Mouse (Mus musculus) bone marrow macrophage, adult 2 months (primary cell): Measurements from ENCODE around the gene Hmgb1. TPM values are rescaled to one million over a fixed set of nuclear protein-coding genes. Genes with fewer than 3 reads are reported as not detected.

Experiments used
- H3K27ac ChIP-seq: 2 replicates; pipeline ENCODE4 v1.5.1; 2012; ENCODE audit warnings: low read depth, low read length; ENCODE audit not compliant: insufficient read depth
- H3K4me1 ChIP-seq: 2 replicates; pipeline ENCODE4 v1.6.1; 2012; ENCODE audit warnings: low read length; ENCODE audit not compliant: control insufficient read depth, insufficient read depth
- H3K4me3 ChIP-seq: 2 replicates; pipeline ENCODE4 v1.5.1; 2012; ENCODE audit warnings: mild to moderate bottlenecking, low read length, moderate library complexity; ENCODE audit not compliant: insufficient read depth
- CTCF ChIP-seq: IDR thresholded peaks from 2 replicates; pipeline ENCODE4 v1.5.1; 2012; ENCODE audit warnings: low read depth, mild to moderate bottlenecking, low read length, moderate library complexity
- POLR2A ChIP-seq: IDR thresholded peaks from 2 replicates; pipeline ENCODE4 v1.6.1; 2012; ENCODE audit warnings: mild to moderate bottlenecking, low read depth, low read length, borderline replicate concordance
- polyA plus RNA-seq: library from polyadenylated mRNA; stranded (reverse); fragments of >200 nt; gene quantifications from 2 replicates; pipeline ENCODE4 v1.2.4, GENCODE M21; 2012; ENCODE audit not compliant: missing spikeins, insufficient read depth, insufficient read length

Hmgb1 gene
- polyA plus RNA-seq, 1 experiment, result 89.1 TPM

DNA sequence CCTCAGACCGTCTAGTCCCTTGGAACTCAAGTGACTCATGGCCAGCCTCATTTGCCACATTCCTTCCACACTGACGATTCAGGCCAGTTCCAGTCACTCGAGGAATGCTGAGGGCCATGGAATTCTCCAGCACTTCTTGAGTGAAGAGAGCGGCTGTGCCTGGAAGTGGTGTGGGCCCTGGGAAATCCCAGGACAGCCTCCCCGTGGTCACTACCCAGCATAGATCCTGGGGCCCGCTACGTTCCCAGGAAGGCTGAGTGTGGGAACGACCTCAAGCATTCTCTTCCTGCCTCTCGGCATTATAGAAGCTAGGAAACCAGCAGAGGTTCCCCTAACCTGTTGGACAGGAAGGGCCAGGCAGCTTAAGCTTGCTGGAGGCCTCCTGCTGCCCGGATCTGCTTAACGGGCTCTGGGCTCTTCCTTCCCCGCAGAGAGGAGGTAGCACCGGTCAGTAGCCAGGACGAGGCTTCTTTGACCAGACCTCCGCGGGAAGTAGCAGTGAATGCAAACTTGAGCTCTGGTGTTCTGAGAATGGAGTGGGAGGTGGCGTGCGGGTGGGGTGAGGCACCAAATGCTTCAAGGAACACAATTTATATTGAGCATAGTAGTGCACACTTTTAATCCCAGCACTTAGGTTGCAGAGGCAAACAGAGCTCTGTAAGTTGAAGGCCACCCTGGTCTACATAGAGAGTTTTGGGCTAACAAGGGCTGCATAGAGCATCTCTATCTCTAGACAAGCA is 105.1 kb downstream of the Hmgb1 start:
- Histone ChIP-seq H3K4me1 (no peaks in the 10 kb centered on the region), H3K4me3 (no peak overlapping the region), H3K27ac (no peak overlapping the region)
- TF ChIP-seq POLR2A (no peak), CTCF (no peak)

DNA sequence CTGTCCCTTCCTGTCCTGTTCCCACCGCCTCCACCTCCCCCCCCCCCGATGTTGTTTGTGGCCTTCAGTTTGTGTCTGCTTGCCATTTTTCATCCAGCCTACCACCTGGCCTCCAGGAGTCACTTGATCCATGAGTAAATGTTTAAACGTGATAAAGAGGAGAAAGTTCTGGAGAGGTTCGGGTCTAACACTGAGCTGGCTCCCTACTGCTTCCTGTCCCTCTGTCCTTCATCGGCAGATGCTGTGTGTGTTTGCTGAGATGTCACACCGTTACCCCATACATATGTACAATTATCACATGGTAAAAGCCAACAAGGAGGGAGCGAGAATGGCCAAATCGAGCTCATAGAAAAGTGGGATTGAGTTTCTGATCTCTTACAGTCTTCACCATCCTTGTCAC is 107.2 kb downstream of the Hmgb1 start:
- Histone ChIP-seq H3K27ac (no peak overlapping the region), H3K4me3 (no peak overlapping the region), H3K4me1 (no peaks in the 10 kb centered on the region)
- TF ChIP-seq POLR2A, result no peak
- TF ChIP-seq CTCF, result no peak

DNA sequence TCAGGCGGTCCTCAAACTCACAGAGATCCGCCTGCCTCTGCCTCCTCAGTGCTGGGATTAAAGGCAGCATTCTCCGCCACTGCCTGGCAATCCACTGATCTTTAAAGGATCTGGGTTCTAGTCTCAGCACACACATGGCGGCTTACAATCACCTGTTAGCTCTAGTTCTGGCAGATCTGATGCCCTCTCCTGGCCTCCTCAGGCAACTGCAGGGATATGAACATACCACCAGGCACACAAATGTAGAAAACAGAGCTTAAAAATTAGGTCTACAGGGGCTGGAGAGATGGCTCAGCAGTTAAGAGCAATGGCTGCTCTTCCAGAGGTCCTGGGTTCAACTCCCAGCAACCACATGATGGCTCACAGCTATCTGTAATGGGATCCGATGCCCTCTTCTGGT is 112.7 kb downstream of the Hmgb1 start:
- 0 out of 2 replicates have a peak, but pooled peaks cover 3% of the 10 kb centered on the region for H3K4me1 ChIP-seq
- TF ChIP-seq POLR2A, result no peak
- TF ChIP-seq CTCF, result 0 out of 2 replicates have a peak, but pooled peaks have one; percentile 18
- H3K27ac ChIP-seq, result no peak overlapping the region
- no peak overlapping the region for H3K4me3 ChIP-seq

DNA sequence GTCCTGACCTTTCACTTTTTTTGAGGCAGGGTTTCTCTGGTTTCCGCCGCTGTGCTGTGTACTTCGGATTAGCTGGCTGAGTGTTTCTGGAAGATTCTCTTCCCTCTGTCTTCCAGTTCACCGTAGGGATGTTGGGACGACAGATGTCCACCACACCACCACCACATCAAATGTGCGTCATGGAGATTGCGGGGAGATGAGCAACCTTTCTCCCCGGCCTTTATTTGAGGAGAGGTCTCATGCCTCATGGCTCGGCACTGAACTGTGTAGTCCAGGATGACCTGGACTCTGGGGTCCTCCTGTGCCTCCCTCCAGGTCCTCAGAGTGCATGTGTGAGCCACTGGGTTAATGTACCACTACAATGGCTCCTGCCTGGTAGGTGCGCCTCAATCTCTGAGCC is 115.5 kb downstream of the Hmgb1 start:
- Histone ChIP-seq H3K4me1 (0 out of 2 replicates have a peak, but pooled peaks cover 3% of the 10 kb centered on the region), H3K27ac (no peak overlapping the region), H3K4me3 (0 out of 2 replicates have a peak overlapping the region, but pooled peaks have one; percentile 45)
- TF ChIP-seq POLR2A, result no peak
- TF ChIP-seq CTCF, result no peak

DNA sequence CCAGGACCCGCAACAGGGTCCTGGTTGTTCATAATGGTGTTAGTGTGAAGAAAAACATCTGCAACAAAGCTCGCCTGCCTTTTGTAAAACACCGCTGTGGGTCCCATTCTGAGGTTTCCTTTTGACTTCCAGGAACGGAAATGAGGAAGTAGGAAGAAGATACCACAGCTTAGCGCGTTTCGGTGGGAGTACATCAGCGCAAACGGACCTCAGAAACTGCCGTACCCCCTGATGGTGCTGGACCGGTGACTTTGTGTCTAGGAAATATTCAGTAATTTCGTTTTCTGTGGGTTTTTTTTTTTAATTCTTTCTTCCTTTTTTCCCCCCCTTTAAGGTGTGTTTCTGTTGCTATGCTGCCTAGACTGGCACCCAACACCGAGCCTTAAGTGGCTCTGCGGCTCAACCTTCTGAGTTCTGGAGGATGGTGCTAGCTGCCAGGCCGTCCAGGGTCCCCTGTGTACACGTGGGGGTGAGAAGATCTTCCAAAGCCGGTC is 116.0 kb downstream of the Hmgb1 start:
- Histone ChIP-seq H3K4me1 (0 out of 2 replicates have a peak, but pooled peaks cover 3% of the 10 kb centered on the region), H3K27ac (no peak overlapping the region), H3K4me3 (peak overlapping the region; percentile 45)
- TF ChIP-seq POLR2A (no peak), CTCF (no peak)

DNA sequence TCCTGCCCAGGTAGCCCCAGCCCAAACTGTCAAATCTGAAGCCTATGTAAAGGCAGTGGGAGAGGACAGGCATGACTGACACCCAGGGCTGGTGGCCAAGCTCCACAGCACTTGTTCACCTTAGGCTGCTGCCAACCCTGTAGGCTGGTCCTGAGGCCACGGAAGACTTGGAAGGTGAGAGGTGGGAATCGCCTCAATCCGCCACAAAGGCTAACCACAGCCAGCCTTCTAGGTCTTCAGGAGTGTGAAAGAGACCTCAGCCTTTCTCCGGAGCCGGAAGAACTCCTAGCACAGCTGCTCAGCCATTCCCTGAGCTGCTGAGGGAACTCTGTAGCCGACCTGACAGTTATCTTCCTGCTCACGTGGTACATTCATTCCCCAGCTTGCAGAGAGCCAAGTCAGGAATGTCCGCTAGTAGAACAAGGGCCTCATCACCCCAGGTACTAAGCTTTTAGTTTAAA is 116.8 kb downstream of the Hmgb1 start:
- H3K4me3 ChIP-seq, result peak overlapping the region; percentile 45
- 0 out of 2 replicates have a peak, but pooled peaks cover 3% of the 10 kb centered on the region for H3K4me1 ChIP-seq
- TF ChIP-seq POLR2A, result no peak
- no peak for TF ChIP-seq CTCF
- H3K27ac ChIP-seq, result no peak overlapping the region

DNA sequence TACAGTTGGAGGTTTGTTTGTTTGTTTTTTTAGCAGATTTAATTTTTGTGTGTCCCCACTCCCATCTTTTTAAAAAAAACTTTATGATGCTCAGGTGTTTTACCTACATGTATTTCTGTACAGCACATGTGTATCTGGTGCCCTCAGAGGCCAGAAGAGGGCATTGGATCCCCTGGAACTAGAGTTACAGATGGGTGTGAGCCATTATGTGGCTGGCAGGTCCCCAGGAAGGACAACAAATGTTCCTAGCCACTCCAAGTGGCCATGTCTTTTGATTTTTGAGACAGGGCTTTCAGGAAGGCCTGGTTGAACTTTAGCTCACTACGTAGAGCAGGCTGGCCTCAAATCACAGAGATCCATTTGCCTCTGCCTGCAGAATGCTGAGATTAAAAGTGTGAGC is 121.5 kb downstream of the Hmgb1 start:
- Histone ChIP-seq H3K27ac (no peak overlapping the region), H3K4me3 (no peak overlapping the region), H3K4me1 (0 out of 2 replicates have a peak, but pooled peaks cover 1% of the 10 kb centered on the region)
- TF ChIP-seq CTCF (no peak), POLR2A (no peak)

DNA sequence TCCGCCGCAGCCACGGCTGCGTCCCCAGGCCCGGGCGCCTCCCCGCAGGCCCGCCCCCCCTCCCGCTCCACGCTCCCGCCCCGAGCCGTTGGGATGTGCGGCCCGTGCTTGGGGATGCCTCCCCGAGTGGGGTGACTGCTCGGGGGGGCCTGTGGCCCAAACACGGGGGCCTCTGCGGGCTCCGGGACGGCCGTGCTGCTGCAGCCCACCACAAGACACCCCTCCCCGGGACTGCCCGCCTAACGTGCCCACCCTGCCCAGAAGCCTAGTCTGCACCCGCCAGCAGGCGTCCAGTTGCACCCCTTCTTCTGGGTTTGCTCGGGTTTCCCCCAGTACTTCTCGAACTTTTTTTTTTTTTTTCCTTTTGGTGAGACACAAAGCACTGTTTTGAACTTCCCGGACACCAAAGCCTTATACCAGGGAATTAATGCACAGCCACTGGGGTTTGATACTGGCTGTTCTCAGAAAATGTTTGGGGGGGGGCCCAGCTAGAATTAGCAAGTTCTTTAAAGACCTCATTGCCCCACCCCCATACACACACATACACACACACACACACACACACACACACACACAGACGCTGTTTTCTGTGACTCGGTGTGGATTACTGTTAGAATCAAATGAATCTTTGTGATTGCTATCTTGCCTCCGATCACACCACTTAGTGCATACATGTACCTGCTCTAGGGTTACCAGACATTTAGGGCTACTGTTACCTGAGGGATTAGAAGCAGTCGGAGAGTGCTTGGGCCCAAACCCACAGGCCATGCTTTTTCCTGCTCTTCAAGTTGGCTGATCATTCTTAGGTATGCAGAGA is 130.7 kb downstream of the Hmgb1 start:
- Histone ChIP-seq H3K27ac (no peak overlapping the region), H3K4me1 (peaks cover 5% of the 10 kb centered on the region; the same call in 1 of the 2 replicates)

DNA sequence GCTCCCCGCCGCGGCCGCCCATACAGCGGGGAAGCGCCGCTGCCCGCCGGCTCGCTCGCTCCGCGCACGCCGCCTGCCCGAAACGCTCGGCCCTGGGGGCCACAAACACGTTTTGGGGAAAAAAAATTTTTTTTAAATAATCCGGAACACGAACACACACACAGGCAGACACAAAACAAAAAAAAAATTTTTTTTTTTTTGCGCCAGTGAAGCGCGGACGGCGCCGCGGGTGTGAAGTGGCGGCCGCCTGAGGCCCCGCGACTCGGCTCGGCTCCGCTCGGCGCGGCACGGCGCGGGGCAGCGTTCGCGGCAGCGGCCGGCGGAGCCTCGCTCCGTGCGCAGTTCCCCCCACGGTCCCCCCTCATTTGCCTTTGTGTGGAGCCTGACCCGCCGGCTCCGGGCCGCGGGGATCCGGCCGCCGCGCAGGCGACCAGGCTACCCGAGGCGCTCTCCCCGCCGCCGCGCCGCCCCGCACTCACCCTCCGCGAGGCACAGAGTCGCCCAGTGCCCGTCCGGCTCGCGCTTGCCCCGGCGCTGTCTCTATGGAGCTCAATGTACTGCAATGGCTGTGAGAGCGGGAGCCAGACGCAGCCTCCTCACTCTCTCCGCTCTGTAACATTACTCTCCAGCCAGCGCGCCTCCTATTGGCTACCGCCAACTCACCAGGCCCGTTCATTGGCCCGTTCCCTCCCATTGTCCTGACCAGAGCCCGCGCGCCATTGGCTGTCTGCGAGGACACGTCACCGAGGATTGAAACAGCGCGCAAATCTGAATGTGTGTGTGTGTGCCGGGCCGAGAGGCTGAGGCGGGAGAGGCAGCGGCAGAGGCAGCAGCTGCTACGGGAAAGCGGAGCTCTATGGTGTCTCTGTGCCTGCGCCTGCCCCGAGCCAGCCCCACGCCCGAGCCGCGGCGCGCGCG is 131.6 kb downstream of the Hmgb1 start:
- peak overlapping the region; percentile 95 for H3K4me3 ChIP-seq
- no peak for TF ChIP-seq CTCF
- no peak for TF ChIP-seq POLR2A
- peaks cover 5% of the 10 kb centered on the region; the same call in 1 of the 2 replicates for H3K4me1 ChIP-seq
- peak overlapping the region; percentile 97 for H3K27ac ChIP-seq

More for the DNA sequence above, 130.7 kb downstream of the Hmgb1 start:
- TF ChIP-seq POLR2A (no peak), CTCF (no peak)
- peak overlapping the region; percentile 56 for H3K4me3 ChIP-seq
